Comparison of ENCODE assay signal across 9 mouse cellular contexts in genomic region chr1:127348642-127349341, GRCm38 (mm10).
DNase-seq lines count a peak whose midpoint lies in the region; ATAC-seq and TF ChIP-seq lines count a peak whose summit lies in the region.
"Had no signal": no experiment of that assay in that cellular context is flagged by ENCODE, and none has a peak within 500 bp of the region (broad histone marks: within the 10 kb centered on the region; RNA-seq: fewer than 3 reads in every experiment).

No protein-coding gene starts in this region.

- H3K9me3 ChIP-seq in forebrain, embryonic 11.5 days (ENCODE audit: control insufficient read depth, low read length), result no peaks in the 10 kb centered on the region
- H3K9me3 ChIP-seq in forebrain, embryonic 13.5 days (replicated peaks), result no peaks in the 10 kb centered on the region
- no peaks in the 10 kb centered on the region for H3K9me3 ChIP-seq in lung, postnatal 0 days (ENCODE audit: low read length)
- no peaks in the 10 kb centered on the region for H3K9me3 ChIP-seq in intestine, postnatal 0 days (ENCODE audit: control insufficient read depth)
- H3K9me3 ChIP-seq: stomach, embryonic 15.5 days had no signal

- 87% methylated on average over 9 of the region's 9 CpGs for WGBS in forebrain, embryonic 11.5 days
- 88% methylated on average over 9 of the region's 9 CpGs for WGBS in forebrain, embryonic 13.5 days
- 67% methylated on average over 9 of the region's 9 CpGs for WGBS in lung, postnatal 0 days
- 67% methylated on average over 9 of the region's 9 CpGs for WGBS in intestine, postnatal 0 days
- 42% methylated on average over 9 of the region's 9 CpGs for WGBS in thymus, adult 2 months

- H3K4me2 ChIP-seq in forebrain, embryonic 11.5 days (ENCODE audit: low read depth, low read length, severe bottlenecking), result no peak overlapping the region
- no peak overlapping the region for H3K4me2 ChIP-seq in forebrain, embryonic 13.5 days
- H3K4me2 ChIP-seq in lung, postnatal 0 days (replicated peaks; ENCODE audit: low read depth, low read length), result no peak overlapping the region
- H3K4me2 ChIP-seq in intestine, postnatal 0 days (replicated peaks; ENCODE audit: low read depth), result no peak overlapping the region
- H3K4me2 ChIP-seq: stomach, embryonic 15.5 days had no signal

- H3K4me3 ChIP-seq in forebrain, embryonic 11.5 days (ENCODE audit: low read depth, low read length), result no peak overlapping the region
- no peak overlapping the region for H3K4me3 ChIP-seq in forebrain, embryonic 13.5 days
- no peak overlapping the region for H3K4me3 ChIP-seq in lung, postnatal 0 days (ENCODE audit: low read depth, low read length)
- no peak overlapping the region for H3K4me3 ChIP-seq in intestine, postnatal 0 days (ENCODE audit: low read depth, low read length)
- no peak overlapping the region for H3K4me3 ChIP-seq in thymus, adult 2 months (ENCODE audit: control insufficient read depth, insufficient read depth, low read length)
- H3K4me3 ChIP-seq: stomach, embryonic 15.5 days had no signal

- intact Hi-C loops in gastrocnemius, postnatal 14 days (cut with DNase I; ENCODE audit: low total_unique reads), result no loop called here

- H3K36me3 ChIP-seq in forebrain, embryonic 11.5 days (ENCODE audit: control insufficient read depth, insufficient read depth, low read length), result no peaks in the 10 kb centered on the region
- no peaks in the 10 kb centered on the region for H3K36me3 ChIP-seq in forebrain, embryonic 13.5 days (ENCODE audit: poor library complexity, severe bottlenecking)
- no peaks in the 10 kb centered on the region for H3K36me3 ChIP-seq in lung, postnatal 0 days (ENCODE audit: insufficient read depth, low read length)
- no peaks in the 10 kb centered on the region for H3K36me3 ChIP-seq in intestine, postnatal 0 days (ENCODE audit: control insufficient read depth, insufficient read depth)
- H3K36me3 ChIP-seq in thymus, adult 2 months (ENCODE audit: control insufficient read depth, insufficient read depth, low read length), result no peaks in the 10 kb centered on the region
- H3K36me3 ChIP-seq: stomach, embryonic 15.5 days had no signal

- no peak for TF ChIP-seq POLR2A in thymus, adult 2 months (IDR thresholded peaks at IDR 0.05; ENCODE audit: control insufficient read depth, extremely low read depth, insufficient read depth, low read length, poor library complexity)

- TF ChIP-seq EP300 in lung, postnatal 0 days (IDR thresholded peaks at IDR 0.05), result no peak

- no peak overlapping the region for H3K9ac ChIP-seq in forebrain, embryonic 11.5 days (ENCODE audit: low read length)
- H3K9ac ChIP-seq in forebrain, embryonic 13.5 days, result no peak overlapping the region
- H3K9ac ChIP-seq in lung, postnatal 0 days (replicated peaks; ENCODE audit: low read depth), result no peak overlapping the region
- H3K9ac ChIP-seq in intestine, postnatal 0 days (ENCODE audit: low read depth, low read length), result no peak overlapping the region
- H3K9ac ChIP-seq: stomach, embryonic 15.5 days had no signal

- DNase-seq in forebrain, embryonic 11.5 days (ENCODE audit: low spot score), result peak; percentile 33
- peak; percentile 18 for DNase-seq in lung, postnatal 25 days (ENCODE audit: low spot score)
- no peak for DNase-seq in lung, postnatal 0 days (ENCODE audit: low spot score)
- DNase-seq in gastrocnemius, postnatal 14 days, result peak; percentile 35
- DNase-seq in thymus, adult 2 months, result no peak

- no peaks in the 10 kb centered on the region for H3K27me3 ChIP-seq in forebrain, embryonic 11.5 days (ENCODE audit: control insufficient read depth, insufficient read depth, low read length)
- no peaks in the 10 kb centered on the region for H3K27me3 ChIP-seq in forebrain, embryonic 13.5 days
- H3K27me3 ChIP-seq in lung, postnatal 0 days (replicated peaks; ENCODE audit: insufficient read depth, low read length), result no peaks in the 10 kb centered on the region
- H3K27me3 ChIP-seq in intestine, postnatal 0 days (replicated peaks; ENCODE audit: control insufficient read depth, insufficient read depth, low read length), result no peaks in the 10 kb centered on the region
- no peaks in the 10 kb centered on the region for H3K27me3 ChIP-seq in thymus, adult 2 months (ENCODE audit: control insufficient read depth, insufficient read depth, low read length)
- H3K27me3 ChIP-seq: stomach, embryonic 15.5 days had no signal

- TF ChIP-seq CTCF in lung, postnatal 0 days (IDR thresholded peaks at IDR 0.05), result no peak
- TF ChIP-seq CTCF in intestine, postnatal 0 days (IDR thresholded peaks at IDR 0.05; ENCODE audit: low read depth), result no peak
- TF ChIP-seq CTCF in thymus, adult 2 months (IDR thresholded peaks at IDR 0.05; ENCODE audit: borderline replicate concordance, control insufficient read depth, extremely low read depth, insufficient read depth, low read length, poor library complexity), result no peak

- H3K27ac ChIP-seq in forebrain, embryonic 11.5 days (ENCODE audit: low read depth, low read length), result no peak overlapping the region
- H3K27ac ChIP-seq in forebrain, embryonic 13.5 days, result no peak overlapping the region
- H3K27ac ChIP-seq in lung, postnatal 0 days (ENCODE audit: low read length), result no peak overlapping the region
- no peak overlapping the region for H3K27ac ChIP-seq in intestine, postnatal 0 days (ENCODE audit: low read depth, low read length)
- H3K27ac ChIP-seq in thymus, adult 2 months (ENCODE audit: control insufficient read depth, insufficient read depth, low read length), result no peak overlapping the region
- H3K27ac ChIP-seq: stomach, embryonic 15.5 days had no signal

- no peaks in the 10 kb centered on the region for H3K4me1 ChIP-seq in forebrain, embryonic 11.5 days (replicated peaks; ENCODE audit: control insufficient read depth, insufficient read depth, low read length)
- H3K4me1 ChIP-seq in forebrain, embryonic 13.5 days, result 0 out of 2 replicates have a peak, but pooled peaks cover 8% of the 10 kb centered on the region
- H3K4me1 ChIP-seq in lung, postnatal 0 days (ENCODE audit: insufficient read depth, low read depth, low read length), result no peaks in the 10 kb centered on the region
- H3K4me1 ChIP-seq in intestine, postnatal 0 days (replicated peaks; ENCODE audit: control insufficient read depth, insufficient read depth, low read length), result 0 out of 2 replicates have a peak, but pooled peaks cover 7% of the 10 kb centered on the region
- peaks cover 32% of the 10 kb centered on the region for H3K4me1 ChIP-seq in thymus, adult 2 months (replicated peaks; ENCODE audit: control insufficient read depth, insufficient read depth, low read length)
- H3K4me1 ChIP-seq: stomach, embryonic 15.5 days had no signal

- ATAC-seq in forebrain, embryonic 11.5 days (replicated peaks; ENCODE audit: low FRiP score), result no peak
- ATAC-seq in forebrain, embryonic 13.5 days, result no peak
- no peak for ATAC-seq in lung, postnatal 0 days
- ATAC-seq in inflammation-experienced regulatory T-cells, adult 6 months, result peak; percentile 9
- ATAC-seq in intestine, postnatal 0 days, result no peak

Comparison
In these comparisons a context has a peak if more than half of its experiments do, and no peak if none do; other contexts are left out.
1. DNase-seq: peak in forebrain, embryonic 11.5 days (single experiment), lung, postnatal 25 days (single experiment) and gastrocnemius, postnatal 14 days (single experiment); none in lung, postnatal 0 days (single experiment) and thymus, adult 2 months (single experiment).